Mouse (Mus musculus) bone marrow, adult 2 months (tissue): ENCODE measurements around the gene Klrb1.
"Not testable (repeated sequence)": the region's sequence is repeated elsewhere in the genome, so short reads cannot be mapped to it uniquely, and the experiment has no call there.

Source experiments
- CTCF ChIP-seq: fragments of 200-500 bp; IDR thresholded peaks from 2 replicates; pipeline ENCODE4 v1.5.1; 2011; ENCODE audit warnings: low read length, control low read depth; ENCODE audit not compliant: control insufficient read depth, insufficient read depth
- POLR2A ChIP-seq: fragments of 200-500 bp; IDR thresholded peaks from 2 replicates; pipeline ENCODE4 v1.6.1; 2011; ENCODE audit warnings: low read depth, mild to moderate bottlenecking, control low read depth, low read length, borderline replicate concordance; ENCODE audit not compliant: control insufficient read depth

DNA sequence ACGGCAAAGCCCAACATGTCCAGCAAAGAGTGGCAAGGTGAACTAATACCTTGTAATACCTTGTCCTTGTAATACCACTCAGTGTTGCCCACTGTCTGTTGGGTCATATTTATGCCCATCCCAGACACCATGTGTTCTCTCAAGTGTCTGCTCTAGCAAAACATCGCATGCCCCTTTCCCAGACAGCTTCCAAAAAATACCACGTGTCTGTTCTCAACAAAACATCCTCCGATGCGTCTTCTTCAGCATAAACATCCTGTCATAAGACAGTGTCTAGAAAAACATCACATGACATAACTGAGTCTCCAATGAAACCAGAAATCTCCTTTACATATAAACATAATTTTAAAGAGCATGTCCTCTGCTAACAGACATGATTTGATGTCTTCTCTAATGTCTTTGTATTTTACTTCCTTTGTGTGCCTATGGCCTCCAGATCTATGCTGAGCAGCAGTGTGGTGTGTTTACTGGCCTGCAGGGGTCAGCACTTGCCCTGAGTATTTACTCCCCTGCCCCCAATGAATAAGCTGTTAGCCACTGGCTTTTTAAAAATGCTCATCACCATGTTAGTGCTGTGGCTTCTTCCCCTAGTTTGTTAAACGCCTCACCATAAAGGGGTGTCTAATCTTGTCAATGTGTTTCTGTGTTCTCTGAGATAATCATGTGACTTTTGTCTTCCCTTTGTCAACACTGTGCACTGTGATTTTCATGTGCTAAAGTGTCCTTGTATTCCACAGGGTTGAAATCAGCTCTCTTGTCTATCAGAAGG lies 43.8 kb upstream of the Klrb1 start:
- TF ChIP-seq CTCF, result peak; percentile 61
- TF ChIP-seq POLR2A, result not testable (repeated sequence)
